Mouse (Mus musculus) lung, embryonic 15.5 days (tissue): ENCODE data around the gene Ano6. TPM values are rescaled to one million over a fixed set of nuclear protein-coding genes. Genes with fewer than 3 reads are reported as not detected.
A peak's percentile ranks its signal among the peaks of the same experiment; 100 is the strongest.

Experiments
- ATAC-seq: fragments of 200-750 bp; cut with Nextera tagmentation; 2 replicates; pipeline ENCODE4 v1.8.0; 2017; ENCODE audit warnings: moderate number of reproducible peaks, borderline replicate concordance; ENCODE audit not compliant: low FRiP score, low TSS enrichment; ENCODE audit errors: extremely low read depth
- H3K27ac ChIP-seq: fragments of 300-500 bp; sonication (generic); 2 replicates; pipeline ENCODE4 v1.5.1; 2015; ENCODE audit warnings: moderate library complexity, mild to moderate bottlenecking, inconsistent platforms
- H3K27me3 ChIP-seq: fragments of 300-500 bp; sonication (generic); 2 replicates; pipeline ENCODE4 v1.6.1; 2015; ENCODE audit warnings: inconsistent platforms
- H3K36me3 ChIP-seq: fragments of 300-500 bp; sonication (generic); 2 replicates; pipeline ENCODE4 v1.6.1; 2015; ENCODE audit warnings: inconsistent platforms
- H3K4me1 ChIP-seq: fragments of 300-500 bp; sonication (generic); 2 replicates; pipeline ENCODE4 v1.6.1; 2015; ENCODE audit warnings: inconsistent platforms
- H3K4me2 ChIP-seq: fragments of 300-500 bp; sonication (generic); 2 replicates; pipeline ENCODE4 v1.6.1; 2015; ENCODE audit warnings: inconsistent platforms, mild to moderate bottlenecking, moderate library complexity
- H3K4me3 ChIP-seq: fragments of 300-500 bp; sonication (generic); 2 replicates; pipeline ENCODE4 v1.5.1; 2015; ENCODE audit warnings: mild to moderate bottlenecking, inconsistent platforms
- H3K9ac ChIP-seq: fragments of 300-500 bp; sonication (generic); 2 replicates; pipeline ENCODE4 v1.6.1; 2015; ENCODE audit warnings: inconsistent platforms
- H3K9me3 ChIP-seq: fragments of 300-500 bp; sonication (generic); 2 replicates; pipeline ENCODE4 v1.6.1; 2016; ENCODE audit warnings: inconsistent platforms
- WGBS: fragments of 180-500 bp; shearing (Covaris S2); methylation state at CpG from one replicate; pipeline ENCODE4 v1.1.7; 2015; 5-methylcytosine and 5-hydroxymethylcytosine counted together
- polyA plus RNA-seq: library from polyadenylated mRNA; unstranded; fragments of >200 nt; fragmentation: Nextera tagmentation; extraction: Ambion mirVana; gene quantifications from 2 replicates; pipeline ENCODE4 v1.2.1, GENCODE M21; 2015

The Ano6 gene
- 39.5 and 44.0 TPM in 2 replicates for polyA plus RNA-seq

- Histone ChIP-seq H3K27ac (peak within 1 kb of the TSS; percentile 90), H3K4me3 (peak within 1 kb of the TSS; percentile 81), H3K36me3 (no peaks in the 10 kb centered on the region), H3K4me1 (peaks cover 48% of the 10 kb centered on the region), H3K27me3 (no peaks in the 10 kb centered on the region), H3K4me2 (peak within 1 kb of the TSS; percentile 79), H3K9me3 (no peaks in the 10 kb centered on the region), H3K9ac (peak within 1 kb of the TSS; percentile 85)
- 1% methylated on average over 50 of the region's 51 CpGs for WGBS
- ATAC-seq: peak; percentile 96
Observed at GRCm38 (mm10) chr15:95790529-95791071, at the start of gene Ano6. Gene Ano6, plus strand, starts transcription at chr15:95790843.

GRCm38 (mm10) chr15:95742955-95743354 is 47.7 kb upstream of the Ano6 start:
- 84% methylated on average over 6 of the region's 6 CpGs for WGBS
- Histone ChIP-seq H3K9ac (no peak overlapping the region), H3K4me1 (no peaks in the 10 kb centered on the region), H3K4me3 (no peak overlapping the region), H3K27me3 (no peaks in the 10 kb centered on the region), H3K36me3 (no peaks in the 10 kb centered on the region), H3K27ac (no peak overlapping the region), H3K9me3 (no peaks in the 10 kb centered on the region), H3K4me2 (no peak overlapping the region)
- ATAC-seq: no peak

- 49% methylated on average over 2 of the region's 2 CpGs for WGBS
- no peak for ATAC-seq
Observed at GRCm38 (mm10) chr15:95743856-95744255, 46.8 kb upstream of the Ano6 start.

GRCm38 (mm10) chr15:95745346-95746106 is 45.1 kb upstream of the Ano6 start:
- ATAC-seq: no peak

More at GRCm38 (mm10) chr15:95743856-95744255, 46.8 kb upstream of the Ano6 start:
- Histone ChIP-seq H3K4me1 (no peaks in the 10 kb centered on the region), H3K36me3 (no peaks in the 10 kb centered on the region), H3K9ac (no peak overlapping the region), H3K27me3 (no peaks in the 10 kb centered on the region), H3K4me2 (no peak overlapping the region), H3K27ac (no peak overlapping the region), H3K4me3 (no peak overlapping the region), H3K9me3 (no peaks in the 10 kb centered on the region)

GRCm38 (mm10) chr15:95746513-95746912 is 44.1 kb upstream of the Ano6 start:
- Histone ChIP-seq H3K36me3 (no peaks in the 10 kb centered on the region), H3K4me3 (no peak overlapping the region), H3K4me1 (no peaks in the 10 kb centered on the region), H3K9me3 (no peaks in the 10 kb centered on the region), H3K27me3 (no peaks in the 10 kb centered on the region), H3K9ac (no peak overlapping the region), H3K27ac (no peak overlapping the region), H3K4me2 (no peak overlapping the region)
- 65% methylated on average over 5 of the region's 5 CpGs for WGBS
- ATAC-seq: no peak

More at GRCm38 (mm10) chr15:95745346-95746106, 45.1 kb upstream of the Ano6 start:
- Histone ChIP-seq H3K9me3 (no peaks in the 10 kb centered on the region), H3K4me2 (no peak overlapping the region), H3K4me3 (no peak overlapping the region), H3K36me3 (no peaks in the 10 kb centered on the region), H3K4me1 (no peaks in the 10 kb centered on the region), H3K9ac (no peak overlapping the region), H3K27ac (no peak overlapping the region), H3K27me3 (no peaks in the 10 kb centered on the region)
- WGBS: 76% methylated on average over 10 of the region's 11 CpGs

GRCm38 (mm10) chr15:95746955-95747931 is 43.4 kb upstream of the Ano6 start:
- Histone ChIP-seq H3K4me3 (no peak overlapping the region), H3K9ac (no peak overlapping the region), H3K36me3 (no peaks in the 10 kb centered on the region), H3K4me1 (no peaks in the 10 kb centered on the region), H3K9me3 (no peaks in the 10 kb centered on the region), H3K4me2 (no peak overlapping the region), H3K27ac (no peak overlapping the region), H3K27me3 (no peaks in the 10 kb centered on the region)
- no peak for ATAC-seq
- WGBS: 79% methylated on average over 16 of the region's 16 CpGs

- Histone ChIP-seq H3K27me3 (no peaks in the 10 kb centered on the region), H3K9me3 (no peaks in the 10 kb centered on the region), H3K4me2 (no peak overlapping the region), H3K4me3 (no peak overlapping the region), H3K4me1 (no peaks in the 10 kb centered on the region), H3K27ac (no peak overlapping the region), H3K9ac (no peak overlapping the region), H3K36me3 (no peaks in the 10 kb centered on the region)
- WGBS: 49% methylated on average over 5 of the region's 5 CpGs
- no peak for ATAC-seq
Observed at GRCm38 (mm10) chr15:95749216-95749615, 41.4 kb upstream of the Ano6 start.

- Histone ChIP-seq H3K9me3 (no peaks in the 10 kb centered on the region), H3K4me3 (no peak overlapping the region), H3K27me3 (no peaks in the 10 kb centered on the region), H3K27ac (no peak overlapping the region), H3K4me2 (no peak overlapping the region), H3K4me1 (no peaks in the 10 kb centered on the region), H3K9ac (no peak overlapping the region), H3K36me3 (no peaks in the 10 kb centered on the region)
- no peak for ATAC-seq
- WGBS: 74% methylated on average over 21 of the region's 21 CpGs
Observed at GRCm38 (mm10) chr15:95750038-95750437, 40.6 kb upstream of the Ano6 start.

- Histone ChIP-seq H3K36me3 (no peaks in the 10 kb centered on the region), H3K27me3 (no peaks in the 10 kb centered on the region), H3K4me3 (no peak overlapping the region), H3K4me1 (peaks cover 2% of the 10 kb centered on the region; the same call in 1 of the 2 replicates), H3K9me3 (no peaks in the 10 kb centered on the region), H3K27ac (no peak overlapping the region), H3K4me2 (no peak overlapping the region), H3K9ac (no peak overlapping the region)
- ATAC-seq: peak; percentile 31; the same call in 1 of the 2 replicates
- 62% methylated on average over 8 of the region's 8 CpGs for WGBS
Observed at GRCm38 (mm10) chr15:95751832-95752676, 38.6 kb upstream of the Ano6 start.

- no peak for ATAC-seq
- 87% methylated on average over 5 of the region's 5 CpGs for WGBS
- Histone ChIP-seq H3K27ac (no peak overlapping the region), H3K4me3 (no peak overlapping the region), H3K36me3 (no peaks in the 10 kb centered on the region), H3K4me1 (peaks cover 6% of the 10 kb centered on the region), H3K9me3 (no peaks in the 10 kb centered on the region), H3K27me3 (no peaks in the 10 kb centered on the region), H3K9ac (no peak overlapping the region), H3K4me2 (no peak overlapping the region)
Observed at GRCm38 (mm10) chr15:95752677-95753019, 38.0 kb upstream of the Ano6 start.

- Histone ChIP-seq H3K9ac (no peak overlapping the region), H3K4me2 (no peak overlapping the region), H3K36me3 (no peaks in the 10 kb centered on the region), H3K9me3 (no peaks in the 10 kb centered on the region), H3K4me3 (no peak overlapping the region), H3K27me3 (no peaks in the 10 kb centered on the region), H3K27ac (no peak overlapping the region), H3K4me1 (peaks cover 6% of the 10 kb centered on the region)
- WGBS: 73% methylated on average over 5 of the region's 5 CpGs
- no peak for ATAC-seq
Observed at GRCm38 (mm10) chr15:95753031-95753430, 37.6 kb upstream of the Ano6 start.
